Mouse (Mus musculus) testis, adult 2 months (tissue): ENCODE results near the gene Tbx20.

Experiments
- CTCF ChIP-seq: fragments of 200-500 bp; IDR thresholded peaks from 2 replicates; pipeline ENCODE4 v1.5.1; 2012; ENCODE audit warnings: low read depth, mild to moderate bottlenecking, inconsistent platforms, low read length, moderate library complexity; ENCODE audit not compliant: control insufficient read depth, insufficient read depth, insufficient replicate concordance
- POLR2A ChIP-seq: fragments of 200-500 bp; IDR thresholded peaks from 2 replicates; pipeline ENCODE4 v1.6.1; 2012; ENCODE audit warnings: low read depth, mild to moderate bottlenecking, inconsistent platforms, low read length, moderate library complexity; ENCODE audit not compliant: control insufficient read depth

GRCm38 (mm10) chr9:24767056-24767455 is 7.0 kb downstream of the Tbx20 start:
- TF ChIP-seq CTCF, result no peak
- no peak for TF ChIP-seq POLR2A
